Mouse (Mus musculus) ES-E14 (cell line): ENCODE results near the gene Otog. TPM values are rescaled to one million over a fixed set of nuclear protein-coding genes. Genes with fewer than 3 reads are reported as not detected.

ENCODE experiments used
- DNase-seq: peaks from one replicate; pipeline ENCODE4 v3.0.0-alpha.2; 2013; ENCODE audit warnings: low read depth, low spot score
- H3K27ac ChIP-seq: 2 replicates; pipeline ENCODE4 v1.5.1; 2012; ENCODE audit warnings: low read depth, mild to moderate bottlenecking, low read length, moderate library complexity, mixed read lengths; ENCODE audit not compliant: poor library complexity, insufficient read depth, severe bottlenecking
- H3K36me3 ChIP-seq: 2 replicates; pipeline ENCODE4 v1.6.1; 2012; ENCODE audit warnings: mild to moderate bottlenecking, low read length, moderate library complexity, mixed read lengths; ENCODE audit not compliant: control insufficient read depth, poor library complexity, insufficient read depth, severe bottlenecking
- H3K4me1 ChIP-seq, 2 experiments: fragments of 150-350 bp in 1 of 2; sonication (generic) in 1 of 2; 2 replicates each; pipeline ENCODE4 v1.6.1; 2012; ENCODE audit warnings: low read length in 2 of 2, mild to moderate bottlenecking in 1 of 2, mixed read lengths in 1 of 2; ENCODE audit not compliant: control insufficient read depth in 2 of 2, insufficient read depth in 2 of 2, poor library complexity in 1 of 2
- H3K4me3 ChIP-seq, 2 experiments: fragments of 150-350 bp in 1 of 2; sonication (generic) in 1 of 2; 2 replicates each; pipeline ENCODE4 v1.5.1; 2012; ENCODE audit warnings: low read length in 2 of 2, low read depth in 1 of 2, mild to moderate bottlenecking in 1 of 2, mixed read lengths in 1 of 2; ENCODE audit not compliant: insufficient read depth in 1 of 2, poor library complexity in 1 of 2, severe bottlenecking in 1 of 2
- H3K9ac ChIP-seq: 2 replicates; pipeline ENCODE4 v1.6.1; 2012; ENCODE audit warnings: low read depth, mild to moderate bottlenecking, low read length, mixed read lengths; ENCODE audit not compliant: poor library complexity, insufficient read depth, severe bottlenecking
- H3K9me3 ChIP-seq: fragments of 150-350 bp; sonication (generic); 2 replicates; pipeline ENCODE4 v1.6.1; 2012; ENCODE audit warnings: low read depth, mild to moderate bottlenecking, low read length; ENCODE audit not compliant: control insufficient read depth, insufficient read depth
- CHD2 ChIP-seq: IDR thresholded peaks from 2 replicates; pipeline ENCODE4 v1.6.1; 2014; ENCODE audit warnings: mild to moderate bottlenecking, low read depth, low read length, inconsistent platforms
- HCFC1 ChIP-seq: IDR thresholded peaks from 2 replicates; pipeline ENCODE4 v1.6.1; 2012; ENCODE audit warnings: low read length, inconsistent platforms, borderline replicate concordance; ENCODE audit not compliant: insufficient read depth
- MAFK ChIP-seq: IDR thresholded peaks from 2 replicates; pipeline ENCODE4 v1.6.1; 2014; ENCODE audit warnings: mild to moderate bottlenecking, low read depth, low read length, inconsistent platforms; ENCODE audit not compliant: insufficient read depth
- ZC3H11A ChIP-seq: IDR thresholded peaks from 2 replicates; pipeline ENCODE4 v1.6.1; 2012; ENCODE audit warnings: low read depth, mild to moderate bottlenecking, inconsistent platforms, low read length, borderline replicate concordance
- ZNF384 ChIP-seq: IDR thresholded peaks from 2 replicates; pipeline ENCODE4 v1.6.1; 2012; ENCODE audit warnings: low read depth, low read length, inconsistent platforms
- in situ Hi-C, 2 experiments: fragments of 600-800 bp; cut with MboI; formaldehyde crosslinking; loops; one replicate each; pipeline ENCODE4 v1.15.1; 2025; ENCODE audit warnings: low sequenced_read_pairs in 2 of 2, inconsistent platforms in 1 of 2; ENCODE audit not compliant: unreplicated experiment in 2 of 2
- total RNA-seq: library from RNA; depleted of rRNA; stranded (reverse); fragments of 300-350 nt; gene quantifications from 2 replicates; pipeline ENCODE4 v1.2.3, GENCODE M21; 2012

Gene Otog
- total RNA-seq, 1 experiment, result 0.22 TPM

- H3K27ac ChIP-seq, result no peak overlapping the region
- in situ Hi-C loops, result no loop called here
These were observed 4.4 kb upstream of the Otog start for GRCm38 (mm10) chr7:46236363-46236762.

GRCm38 (mm10) chr7:46237192-46237591 lies 3.6 kb upstream of the Otog start:
- Histone ChIP-seq H3K27ac (no peak overlapping the region), H3K9me3 (no peaks in the 10 kb centered on the region), H3K36me3 (no peaks in the 10 kb centered on the region), H3K9ac (no peak overlapping the region), H3K4me1 (no peaks in the 10 kb centered on the region), H3K4me3 (no peak overlapping the region)
- no peak for DNase-seq
- in situ Hi-C loops, result no loop called here
- TF ChIP-seq ZNF384, result no peak
- TF ChIP-seq ZC3H11A, result no peak
- no peak for TF ChIP-seq MAFK

More at GRCm38 (mm10) chr7:46236363-46236762, 4.4 kb upstream of the Otog start:
- H3K9me3 ChIP-seq, result no peaks in the 10 kb centered on the region
- no peak overlapping the region for H3K4me3 ChIP-seq
- no peaks in the 10 kb centered on the region for H3K36me3 ChIP-seq
- no peaks in the 10 kb centered on the region for H3K4me1 ChIP-seq
- H3K9ac ChIP-seq, result no peak overlapping the region
- no peak for DNase-seq
- TF ChIP-seq ZNF384 (no peak), HCFC1 (no peak), CHD2 (no peak), MAFK (no peak), ZC3H11A (no peak)

- H3K9ac ChIP-seq, result no peak within 1 kb of the TSS
- H3K27ac ChIP-seq, result no peak within 1 kb of the TSS
- no peak for DNase-seq
These were observed 2.4 kb upstream of the Otog start, which contains the start of gene Ush1c for GRCm38 (mm10) chr7:46238346-46238745. Gene Ush1c (minus strand): TSS chr7:46238503.

GRCm38 (mm10) chr7:46240091-46240490 lies 696 bp upstream of the Otog start:
- Histone ChIP-seq H3K9me3 (no peaks in the 10 kb centered on the region), H3K36me3 (no peaks in the 10 kb centered on the region), H3K4me3 (no peak overlapping the region), H3K9ac (no peak overlapping the region), H3K4me1 (no peaks in the 10 kb centered on the region), H3K27ac (no peak overlapping the region)
- TF ChIP-seq HCFC1 (no peak), CHD2 (no peak), ZNF384 (no peak), ZC3H11A (no peak), MAFK (no peak)
- DNase-seq, result no peak
- in situ Hi-C loops, result no loop called here

More at GRCm38 (mm10) chr7:46238346-46238745, 2.4 kb upstream of the Otog start, which contains the start of gene Ush1c:
- TF ChIP-seq CHD2 (no peak), HCFC1 (no peak), ZC3H11A (no peak), ZNF384 (no peak), MAFK (no peak)
- Histone ChIP-seq H3K4me1 (no peaks in the 10 kb centered on the region), H3K9me3 (no peaks in the 10 kb centered on the region), H3K36me3 (no peaks in the 10 kb centered on the region), H3K4me3 (no peak within 1 kb of the TSS)
- in situ Hi-C loops, result no loop called here

GRCm38 (mm10) chr7:46246876-46247275 lies 6.1 kb downstream of the Otog start:
- H3K4me3 ChIP-seq, result no peak overlapping the region
- H3K27ac ChIP-seq, result no peak overlapping the region
- H3K36me3 ChIP-seq, result no peaks in the 10 kb centered on the region
- no peaks in the 10 kb centered on the region for H3K9me3 ChIP-seq
- DNase-seq, result no peak
- no peak overlapping the region for H3K9ac ChIP-seq
- TF ChIP-seq ZC3H11A (no peak), CHD2 (no peak), ZNF384 (no peak), MAFK (no peak), HCFC1 (no peak)
- no peaks in the 10 kb centered on the region for H3K4me1 ChIP-seq
- in situ Hi-C loops, result no loop called here
